Comparison of ENCODE assay signal across 10 mouse cellular contexts in genomic region chr2:32556019-32556418, GRCm38 (mm10). TPM values are rescaled to one million over a fixed set of nuclear protein-coding genes. Genes with fewer than 3 reads are reported as not detected.
A peak's percentile ranks its signal among the peaks of the same experiment; 100 is the strongest.
DNase-seq lines count a peak whose midpoint lies in the region; ATAC-seq and TF ChIP-seq lines count a peak whose summit lies in the region.
"Had no signal": no experiment of that assay in that cellular context is flagged by ENCODE, and none has a peak within 500 bp of the region (broad histone marks: within the 10 kb centered on the region; RNA-seq: fewer than 3 reads in every experiment).

No protein-coding gene starts in this region.

- WGBS in heart, embryonic 16.5 days, result 70% methylated on average over 7 of the region's 7 CpGs
- 58% methylated on average over 7 of the region's 7 CpGs for WGBS in spleen, adult 2 months
- WGBS in midbrain, embryonic 14.5 days, result 65% methylated on average over 7 of the region's 7 CpGs

- no peak overlapping the region for H3K4me2 ChIP-seq in heart, embryonic 16.5 days (ENCODE audit: low read depth, low read length)
- H3K4me2 ChIP-seq in midbrain, embryonic 14.5 days (ENCODE audit: low read length), result no peak overlapping the region

- no peaks in the 10 kb centered on the region for H3K9me3 ChIP-seq in heart, embryonic 16.5 days (replicated peaks; ENCODE audit: control insufficient read depth, low read length)
- H3K9me3 ChIP-seq in midbrain, embryonic 14.5 days (ENCODE audit: control insufficient read depth, low read length), result no peaks in the 10 kb centered on the region

- H3K9ac ChIP-seq in heart, embryonic 16.5 days (ENCODE audit: low read length), result peak overlapping the region; percentile 3; the same call in 1 of the 2 replicates
- H3K9ac ChIP-seq in midbrain, embryonic 14.5 days (replicated peaks; ENCODE audit: low read length), result no peak overlapping the region

- 0 out of 2 replicates have a peak, but pooled peaks cover 2% of the 10 kb centered on the region for H3K36me3 ChIP-seq in heart, embryonic 16.5 days (ENCODE audit: control insufficient read depth, insufficient read depth)
- peaks cover 14% of the 10 kb centered on the region for H3K36me3 ChIP-seq in spleen, adult 2 months (ENCODE audit: control insufficient read depth, insufficient read depth, low read length)
- no peaks in the 10 kb centered on the region for H3K36me3 ChIP-seq in midbrain, embryonic 14.5 days (ENCODE audit: control insufficient read depth, insufficient read depth, low read length)

- DNase-seq in heart, postnatal 36 days, result no peak
- no peak for DNase-seq in spleen, adult 2 months (ENCODE audit: low read depth in 1 of 2, low spot score in 2 of 2)
- no peak for DNase-seq in spleen, postnatal 36 days (ENCODE audit: low spot score in 2 of 2)
- DNase-seq in midbrain, embryonic 14.5 days, result no peak
- no peak for DNase-seq in frontal cortex, postnatal 25 days (ENCODE audit: low spot score in 2 of 2)
- DNase-seq in gastrocnemius, adult 18-20 months (ENCODE audit: low spot score), result no peak
- DNase-seq in cerebellum, adult 9-11 months, result no peak
- DNase-seq: heart, postnatal 10 days had no signal

- intact Hi-C loops in heart, postnatal 36 days (cut with DNase I), result no loop called here

- H3K4me3 ChIP-seq in heart, embryonic 16.5 days (ENCODE audit: low read length), result no peak overlapping the region
- no peak overlapping the region for H3K4me3 ChIP-seq in spleen, adult 2 months (ENCODE audit: extremely low read depth, insufficient read depth, insufficient read length)
- no peak overlapping the region for H3K4me3 ChIP-seq in midbrain, embryonic 14.5 days (replicated peaks; ENCODE audit: low read depth, low read length)

- no peak for TF ChIP-seq POLR2A in spleen, adult 2 months (IDR thresholded peaks at IDR 0.05; ENCODE audit: low read depth, low read length)

- H3K27me3 ChIP-seq in heart, embryonic 16.5 days (ENCODE audit: control insufficient read depth, insufficient read depth, low read length), result no peaks in the 10 kb centered on the region
- H3K27me3 ChIP-seq in spleen, adult 2 months (ENCODE audit: control insufficient read depth, insufficient read depth, low read length), result no peaks in the 10 kb centered on the region
- no peaks in the 10 kb centered on the region for H3K27me3 ChIP-seq in midbrain, embryonic 14.5 days (ENCODE audit: control insufficient read depth, insufficient read depth, low read length)

- no peak for TF ChIP-seq CTCF in spleen, adult 2 months (IDR thresholded peaks at IDR 0.05; ENCODE audit: extremely low read depth, insufficient read depth, insufficient read length, insufficient replicate concordance)

- H3K4me1 ChIP-seq in heart, embryonic 16.5 days (ENCODE audit: control insufficient read depth, insufficient read depth, low read length), result peaks cover 2% of the 10 kb centered on the region; the same call in 1 of the 2 replicates
- H3K4me1 ChIP-seq in spleen, adult 2 months (ENCODE audit: control insufficient read depth, insufficient read depth, insufficient read length), result peaks cover 17% of the 10 kb centered on the region
- H3K4me1 ChIP-seq in midbrain, embryonic 14.5 days (ENCODE audit: control insufficient read depth, insufficient read depth, low read length), result peaks cover 32% of the 10 kb centered on the region

- H3K27ac ChIP-seq in heart, embryonic 16.5 days (ENCODE audit: low read length), result 0 out of 2 replicates have a peak overlapping the region, but pooled peaks have one; percentile 21
- H3K27ac ChIP-seq in spleen, adult 2 months (ENCODE audit: insufficient read depth, low read length), result peak overlapping the region; percentile 14; the same call in 1 of the 2 replicates
- peak overlapping the region; percentile 52 for H3K27ac ChIP-seq in midbrain, embryonic 14.5 days (replicated peaks; ENCODE audit: low read depth, low read length)

- ATAC-seq in heart, embryonic 16.5 days (replicated peaks; ENCODE audit: extremely low read depth, insufficient read depth, low FRiP score), result no peak
- no peak for ATAC-seq in midbrain, embryonic 14.5 days (ENCODE audit: low FRiP score, low TSS enrichment)

RNA-seq across cellular contexts. Expression of gene Dpm2, which starts 14.6 kb away (rescaled TPM):
- polyA plus RNA-seq in heart, embryonic 16.5 days (2015; fragmentation: Nextera tagmentation; extraction: Ambion mirVana), result 72.1 and 73.0 TPM in 2 replicates
- 10 to 100 TPM; 17.9 to 21.3 TPM for total RNA-seq in heart, postnatal 36 days (2021)
- 85.8 and 96.9 TPM in 2 replicates for polyA plus RNA-seq in spleen, adult 2 months (2012; rRNA removed)
- 138 and 165 TPM in 2 replicates for polyA plus RNA-seq in midbrain, embryonic 14.5 days (2014; fragmentation: Nextera tagmentation; extraction: Ambion mirVana)
- 10 to 100 TPM; 11.7 to 12.6 TPM for total RNA-seq in gastrocnemius, adult 18-20 months (2021)

RNA-seq across cellular contexts. Expression of gene Pip5kl1, which starts 18.6 kb away (rescaled TPM):
- polyA plus RNA-seq in heart, embryonic 16.5 days (2015; fragmentation: Nextera tagmentation; extraction: Ambion mirVana), result 0.16 and 0.32 TPM in 2 replicates
- under 1 TPM in 1 of 2 experiments, not detected in 1; 0.43 TPM for total RNA-seq in heart, postnatal 36 days (2021)
- polyA plus RNA-seq in spleen, adult 2 months (2012; rRNA removed), result 0.06 and 0.40 TPM in 2 replicates
- polyA plus RNA-seq in midbrain, embryonic 14.5 days (2014; fragmentation: Nextera tagmentation; extraction: Ambion mirVana), result 7.1 and 11.5 TPM in 2 replicates
- total RNA-seq in gastrocnemius, adult 18-20 months (2021), result not detected
- total RNA-seq: heart, postnatal 10 days had no signal

RNA-seq across cellular contexts. Expression of gene 9430097D07Rik, which starts 19.5 kb away (rescaled TPM):
- polyA plus RNA-seq in heart, embryonic 16.5 days (2015; fragmentation: Nextera tagmentation; extraction: Ambion mirVana), result not detected in 2 replicates
- total RNA-seq in heart, postnatal 36 days (2021), result not detected
- polyA plus RNA-seq in spleen, adult 2 months (2012; rRNA removed), result not detected in 2 replicates
- polyA plus RNA-seq in midbrain, embryonic 14.5 days (2014; fragmentation: Nextera tagmentation; extraction: Ambion mirVana), result 0.29 and 1.3 TPM in 2 replicates
- total RNA-seq in gastrocnemius, adult 18-20 months (2021), result not detected
- total RNA-seq: heart, postnatal 10 days; megakaryocyte, adult 5-6 weeks had no signal

RNA-seq across cellular contexts. Expression of gene Fam102a, which starts 20.9 kb away (rescaled TPM):
- polyA plus RNA-seq in heart, embryonic 16.5 days (2015; fragmentation: Nextera tagmentation; extraction: Ambion mirVana), result 5.8 and 6.6 TPM in 2 replicates
- 10 to 100 TPM in 1 of 2 experiments, 1 to 10 TPM in 1; 8.9 to 10.6 TPM for total RNA-seq in heart, postnatal 36 days (2021)
- 37.5 and 40.8 TPM in 2 replicates for polyA plus RNA-seq in spleen, adult 2 months (2012; rRNA removed)
- polyA plus RNA-seq in midbrain, embryonic 14.5 days (2014; fragmentation: Nextera tagmentation; extraction: Ambion mirVana), result 6.9 and 7.8 TPM in 2 replicates
- 1 to 10 TPM; 2.0 to 2.6 TPM for total RNA-seq in gastrocnemius, adult 18-20 months (2021)

RNA-seq across cellular contexts. Expression of gene St6galnac4, which starts 30.9 kb away (rescaled TPM):
- 40.6 and 40.7 TPM in 2 replicates for polyA plus RNA-seq in heart, embryonic 16.5 days (2015; fragmentation: Nextera tagmentation; extraction: Ambion mirVana)
- 10 to 100 TPM; 18.7 to 21.7 TPM for total RNA-seq in heart, postnatal 36 days (2021)
- polyA plus RNA-seq in spleen, adult 2 months (2012; rRNA removed), result 34.2 and 40.4 TPM in 2 replicates
- polyA plus RNA-seq in midbrain, embryonic 14.5 days (2014; fragmentation: Nextera tagmentation; extraction: Ambion mirVana), result 20.1 and 24.8 TPM in 2 replicates
- 10 to 100 TPM; 13.5 to 19.8 TPM for total RNA-seq in gastrocnemius, adult 18-20 months (2021)
